ENCODE assay signal across 21 mouse cellular contexts in genomic region chr11:4460615-4461014, GRCm38 (mm10). TPM values are rescaled to one million over a fixed set of nuclear protein-coding genes. Genes with fewer than 3 reads are reported as not detected.
DNase-seq lines count a peak whose midpoint lies in the region; ATAC-seq and TF ChIP-seq lines count a peak whose summit lies in the region.
"Had no signal": no experiment of that assay in that cellular context is flagged by ENCODE, and none has a peak within 500 bp of the region (broad histone marks: within the 10 kb centered on the region; RNA-seq: fewer than 3 reads in every experiment).

No protein-coding gene starts in this region.

- no peak for TF ChIP-seq CTCF in heart, adult 2 months (IDR thresholded peaks at IDR 0.05)

- H3K4me3 ChIP-seq in heart, adult 2 months: no peak overlapping the region
- H3K4me3 ChIP-seq: embryonic facial prominence, embryonic 15.5 days; erythroblast, embryonic 14.5 days; forebrain, embryonic 15.5 days; heart, embryonic 15.5 days had no signal

- no peaks in the 10 kb centered on the region for H3K79me2 ChIP-seq in heart, adult 2 months (replicated peaks; ENCODE audit: control insufficient read depth, insufficient read depth, low read length)

- H3K27ac ChIP-seq in heart, adult 2 months: no peak overlapping the region
- H3K27ac ChIP-seq: embryonic facial prominence, embryonic 15.5 days; forebrain, embryonic 15.5 days; heart, embryonic 15.5 days had no signal

- intact Hi-C loops in heart, adult 2 months (cut with DNase I): no loop called here
- intact Hi-C loops in left cerebral cortex, postnatal 4 days (cut with DNase I): no loop called here

- TF ChIP-seq EP300 in heart, adult 2 months (IDR thresholded peaks at IDR 0.05; ENCODE audit: insufficient read depth, low read depth, low read length): no peak

- no peaks in the 10 kb centered on the region for H3K27me3 ChIP-seq in heart, adult 2 months (ENCODE audit: control insufficient read depth, insufficient read depth, low read length)
- H3K27me3 ChIP-seq: CH12.LX; embryonic facial prominence, embryonic 15.5 days; forebrain, embryonic 15.5 days had no signal

- ATAC-seq in granulocyte monocyte progenitor cell, adult 5-6 weeks (replicated peaks; ENCODE audit: poor library complexity, severe bottlenecking): peak; percentile 59
- ATAC-seq in megakaryocyte progenitor cell, adult 5-6 weeks (replicated peaks; ENCODE audit: poor library complexity): peak; percentile 69
- ATAC-seq: forebrain, embryonic 15.5 days; hindbrain, embryonic 16.5 days had no signal

- DNase-seq in heart, adult 11 months: peak; percentile 52
- no peak for DNase-seq in heart, adult 2 months
- no peak for DNase-seq in gastrocnemius, postnatal 4 days (ENCODE audit: low spot score in 2 of 2)
- DNase-seq in left cerebral cortex, postnatal 4 days: no peak
- no peak for DNase-seq in left cerebral cortex, adult 18-20 months (ENCODE audit: low spot score in 2 of 2)
- DNase-seq: adrenal gland, adult 8-10 months; adrenal gland, postnatal 36 days; cerebellum, adult 2 months; cerebellum, postnatal 10 days; gastrocnemius, postnatal 14 days; heart, adult 18-20 months; heart, postnatal 14 days had no signal

- H3K4me1 ChIP-seq in heart, adult 2 months (ENCODE audit: control insufficient read depth, insufficient read depth, low read length): peaks cover 2% of the 10 kb centered on the region; the same call in 1 of the 2 replicates
- H3K4me1 ChIP-seq: embryonic facial prominence, embryonic 15.5 days; forebrain, embryonic 15.5 days; heart, embryonic 15.5 days had no signal

- TF ChIP-seq POLR2A in heart, adult 2 months (IDR thresholded peaks at IDR 0.05; ENCODE audit: insufficient read depth, low read depth, low read length): no peak

- H3K36me3 ChIP-seq in heart, adult 2 months (ENCODE audit: control insufficient read depth, insufficient read depth, low read length): no peaks in the 10 kb centered on the region
- H3K36me3 ChIP-seq: embryonic facial prominence, embryonic 15.5 days; forebrain, embryonic 15.5 days; heart, embryonic 15.5 days had no signal

- H3K9ac ChIP-seq in heart, adult 2 months (ENCODE audit: low read depth, low read length): no peak overlapping the region
- H3K9ac ChIP-seq: embryonic facial prominence, embryonic 15.5 days; forebrain, embryonic 15.5 days; heart, embryonic 15.5 days had no signal

- 34% methylated on average over 5 of the region's 5 CpGs for whole genome bisulfite sequencing in heart, adult 2 months

RNA-seq across cellular contexts. Expression of gene Hormad2, which starts 19.7 kb away (rescaled TPM):
- total RNA-seq in heart, adult 2 months (2021): under 1 TPM in 1 of 2 experiments, not detected in 1; 0.18 TPM
- polyA plus RNA-seq in heart, adult 2 months (2012; rRNA removed): not detected in 2 replicates
- total RNA-seq in granulocyte monocyte progenitor cell, adult 5-6 weeks (2014; fragmentation: Nextera tagmentation): 1.3 and 2.7 TPM in 2 replicates
- 0.52 TPM in 1 of 2 replicates, not detected in the other for total RNA-seq in granulocyte monocyte progenitor cell, adult 5-6 weeks (2017)
- total RNA-seq in megakaryocyte progenitor cell, adult 5-6 weeks (2015): 2.6 and 2.8 TPM in 2 replicates
- total RNA-seq in megakaryocyte progenitor cell, adult 5-6 weeks (2017): 0.87 TPM in 1 of 2 replicates, not detected in the other
- total RNA-seq in gastrocnemius, postnatal 4 days (2021): under 1 TPM; 0.66 to 0.67 TPM
- total RNA-seq in left cerebral cortex, postnatal 4 days (2021): not detected
- total RNA-seq in left cerebral cortex, adult 18-20 months (2021): not detected
- total RNA-seq: CH12.LX; gastrocnemius, postnatal 14 days; heart, adult 18-20 months; heart, postnatal 14 days had no signal
- polyA plus RNA-seq: erythroblast, embryonic 14.5 days; forebrain, embryonic 15.5 days; hindbrain, embryonic 11.5 days had no signal
